Mouse (Mus musculus): ENCODE measurements around the gene Vmn2r96. TPM values are rescaled to one million over a fixed set of nuclear protein-coding genes. Genes with fewer than 3 reads are reported as not detected.
"Not testable (repeated sequence)": the region's sequence is repeated elsewhere in the genome, so short reads cannot be mapped to it uniquely, and the experiment has no call there.

The Vmn2r96 gene
- not detected in 2 replicates for polyA plus RNA-seq (2014; fragmentation: Nextera tagmentation; extraction: Ambion mirVana)

DNA sequence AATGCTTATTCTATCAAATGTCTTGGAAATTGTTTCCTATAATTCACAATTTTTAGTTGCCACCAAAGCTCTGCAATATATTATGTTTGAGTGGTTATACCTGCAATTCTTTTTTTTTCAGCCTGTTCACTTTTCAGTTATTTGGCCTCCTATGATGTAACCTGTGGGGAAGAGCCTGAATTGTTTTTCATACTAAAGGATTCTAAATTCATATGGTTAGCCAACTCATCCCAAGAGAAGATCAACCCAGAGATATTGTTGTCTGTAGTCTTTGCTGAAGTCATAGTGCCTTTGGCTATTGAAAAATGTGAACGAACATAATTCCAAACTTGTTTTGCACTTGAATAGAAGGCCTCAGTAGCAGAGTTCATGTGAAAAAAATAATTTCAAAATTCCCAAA, at the start of gene Vmn2r96:
Vmn2r96 (plus strand) TSS at position 301 of the 400 bp plus-strand sequence.
- H3K27ac ChIP-seq (ENCODE audit: low read depth); DNase-seq (ENCODE audit: low spot score); H3K27me3 ChIP-seq (replicated peaks; ENCODE audit: control insufficient read depth, insufficient read depth, low read length); H3K36me3 ChIP-seq (ENCODE audit: control insufficient read depth, insufficient read depth, low read length); H3K9me3 ChIP-seq (ENCODE audit: control insufficient read depth, low read length); H3K4me3 ChIP-seq (ENCODE audit: low read depth, low read length); H3K9ac ChIP-seq (ENCODE audit: low read length); H3K4me1 ChIP-seq (replicated peaks; ENCODE audit: control insufficient read depth, insufficient read depth, low read length); H3K4me2 ChIP-seq (ENCODE audit: low read length); ATAC-seq (replicated peaks; ENCODE audit: low FRiP score, low TSS enrichment, low read depth): not testable (repeated sequence)
- WGBS, result 78% methylated on average over 1 of the region's 1 CpGs

DNA sequence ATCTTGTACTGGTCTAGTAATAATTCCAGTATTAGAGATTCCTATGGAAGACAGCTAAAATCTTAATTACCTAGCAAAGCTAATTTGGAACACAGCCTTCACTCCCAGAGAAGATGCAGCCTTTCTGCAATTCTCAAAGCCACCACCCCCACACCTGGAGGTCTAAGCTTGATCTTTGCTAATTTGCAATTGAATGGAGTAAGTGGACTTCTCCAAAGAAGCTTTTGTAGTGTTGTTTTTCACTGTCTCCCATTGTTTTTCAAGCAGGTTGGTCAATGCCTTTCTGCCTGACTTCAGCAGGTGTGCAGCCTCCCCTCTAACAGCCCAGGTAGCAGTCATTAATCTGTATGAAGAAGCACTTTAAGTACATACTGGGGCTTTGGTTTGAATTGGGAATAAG, 49.6 kb upstream of the Vmn2r96 start:
- Histone ChIP-seq H3K27ac (ENCODE audit: low read depth) (no peak overlapping the region), H3K27me3 (replicated peaks; ENCODE audit: control insufficient read depth, insufficient read depth, low read length) (no peaks in the 10 kb centered on the region), H3K9ac (ENCODE audit: low read length) (no peak overlapping the region), H3K4me1 (replicated peaks; ENCODE audit: control insufficient read depth, insufficient read depth, low read length) (no peaks in the 10 kb centered on the region), H3K4me3 (ENCODE audit: low read depth, low read length) (no peak overlapping the region), H3K36me3 (ENCODE audit: control insufficient read depth, insufficient read depth, low read length) (no peaks in the 10 kb centered on the region), H3K9me3 (ENCODE audit: control insufficient read depth, low read length) (peaks cover 6% of the 10 kb centered on the region; the same call in 1 of the 2 replicates), H3K4me2 (ENCODE audit: low read length) (no peak overlapping the region)
- no peak for DNase-seq (ENCODE audit: low spot score)
- ATAC-seq (replicated peaks; ENCODE audit: low FRiP score, low TSS enrichment, low read depth), result no peak

GRCm38 (mm10) chr17:18523991-18524390, 49.0 kb upstream of the Vmn2r96 start:
- no peaks in the 10 kb centered on the region for H3K4me1 ChIP-seq (replicated peaks; ENCODE audit: control insufficient read depth, insufficient read depth, low read length)
- no peak for ATAC-seq (replicated peaks; ENCODE audit: low FRiP score, low TSS enrichment, low read depth)
- no peaks in the 10 kb centered on the region for H3K36me3 ChIP-seq (ENCODE audit: control insufficient read depth, insufficient read depth, low read length)
- H3K4me2 ChIP-seq (ENCODE audit: low read length), result no peak overlapping the region
- DNase-seq (ENCODE audit: low spot score), result no peak
- H3K9me3 ChIP-seq (ENCODE audit: control insufficient read depth, low read length), result peaks cover 7% of the 10 kb centered on the region; the same call in 1 of the 2 replicates
- H3K4me3 ChIP-seq (ENCODE audit: low read depth, low read length), result no peak overlapping the region
- no peak overlapping the region for H3K9ac ChIP-seq (ENCODE audit: low read length)
- H3K27ac ChIP-seq (ENCODE audit: low read depth), result no peak overlapping the region
- H3K27me3 ChIP-seq (replicated peaks; ENCODE audit: control insufficient read depth, insufficient read depth, low read length), result no peaks in the 10 kb centered on the region
- 89% methylated on average over 1 of the region's 1 CpGs for WGBS

- H3K27ac ChIP-seq (ENCODE audit: low read depth); H3K4me3 ChIP-seq (ENCODE audit: low read depth, low read length); H3K36me3 ChIP-seq (ENCODE audit: control insufficient read depth, insufficient read depth, low read length); H3K4me2 ChIP-seq (ENCODE audit: low read length); H3K9ac ChIP-seq (ENCODE audit: low read length); H3K4me1 ChIP-seq (replicated peaks; ENCODE audit: control insufficient read depth, insufficient read depth, low read length); H3K9me3 ChIP-seq (ENCODE audit: control insufficient read depth, low read length); ATAC-seq (replicated peaks; ENCODE audit: low FRiP score, low TSS enrichment, low read depth); H3K27me3 ChIP-seq (replicated peaks; ENCODE audit: control insufficient read depth, insufficient read depth, low read length); DNase-seq (ENCODE audit: low spot score): not testable (repeated sequence)
- WGBS, result 91% methylated on average over 31 of the region's 31 CpGs
Measured at GRCm38 (mm10) chr17:18558212-18559158, 14.5 kb upstream of the Vmn2r96 start.

DNA sequence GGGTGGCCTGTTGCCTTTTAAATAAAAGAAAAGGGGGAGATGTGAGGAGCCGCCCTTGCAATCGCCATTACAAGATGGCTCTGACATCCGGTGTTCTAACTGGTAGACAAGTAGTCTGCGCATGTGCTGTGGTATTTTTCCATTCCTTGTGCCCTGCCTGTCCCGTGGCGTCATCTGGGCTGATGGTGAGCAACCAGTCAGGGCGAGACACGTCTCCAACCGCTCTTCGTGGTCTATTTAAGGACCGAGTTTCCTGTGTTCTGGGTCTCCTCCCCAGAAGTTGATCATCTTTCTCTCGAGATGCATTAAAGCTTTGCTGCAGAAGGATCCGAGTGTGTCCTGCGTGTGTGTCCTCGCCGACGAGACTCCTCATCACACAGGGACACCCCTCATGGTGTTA, 6.8 kb upstream of the Vmn2r96 start:
- ATAC-seq (replicated peaks; ENCODE audit: low FRiP score, low TSS enrichment, low read depth); H3K9ac ChIP-seq (ENCODE audit: low read length); H3K9me3 ChIP-seq (ENCODE audit: control insufficient read depth, low read length); H3K4me1 ChIP-seq (replicated peaks; ENCODE audit: control insufficient read depth, insufficient read depth, low read length); H3K27me3 ChIP-seq (replicated peaks; ENCODE audit: control insufficient read depth, insufficient read depth, low read length); DNase-seq (ENCODE audit: low spot score); H3K27ac ChIP-seq (ENCODE audit: low read depth); H3K36me3 ChIP-seq (ENCODE audit: control insufficient read depth, insufficient read depth, low read length); H3K4me2 ChIP-seq (ENCODE audit: low read length); H3K4me3 ChIP-seq (ENCODE audit: low read depth, low read length): not testable (repeated sequence)
- 92% methylated on average over 17 of the region's 17 CpGs for WGBS

DNA sequence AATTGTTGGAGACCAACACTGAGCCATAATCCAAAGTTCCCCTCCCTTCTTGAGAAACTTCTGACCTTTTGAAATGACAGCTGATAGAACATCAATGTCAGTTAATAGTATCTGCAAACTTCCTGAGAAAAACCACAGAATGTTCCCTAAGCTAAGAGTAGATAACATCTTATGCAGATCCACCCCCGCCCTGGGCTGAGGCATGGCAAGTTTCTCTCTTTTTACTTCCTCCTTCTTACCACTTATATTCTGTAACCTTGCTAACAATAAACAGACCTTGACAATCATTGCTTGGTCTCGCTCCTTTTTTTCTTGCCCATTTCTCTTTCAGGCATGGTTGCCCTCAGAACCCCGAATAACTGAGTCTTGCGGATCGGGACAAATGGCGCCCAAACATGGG, 42.2 kb downstream of the Vmn2r96 start:
- ATAC-seq (replicated peaks; ENCODE audit: low FRiP score, low TSS enrichment, low read depth); H3K9ac ChIP-seq (ENCODE audit: low read length); H3K9me3 ChIP-seq (ENCODE audit: control insufficient read depth, low read length); H3K27ac ChIP-seq (ENCODE audit: low read depth); H3K27me3 ChIP-seq (replicated peaks; ENCODE audit: control insufficient read depth, insufficient read depth, low read length); H3K4me3 ChIP-seq (ENCODE audit: low read depth, low read length); H3K36me3 ChIP-seq (ENCODE audit: control insufficient read depth, insufficient read depth, low read length); H3K4me2 ChIP-seq (ENCODE audit: low read length); DNase-seq (ENCODE audit: low spot score); H3K4me1 ChIP-seq (replicated peaks; ENCODE audit: control insufficient read depth, insufficient read depth, low read length): not testable (repeated sequence)
- 87% methylated on average over 6 of the region's 6 CpGs for WGBS

DNA sequence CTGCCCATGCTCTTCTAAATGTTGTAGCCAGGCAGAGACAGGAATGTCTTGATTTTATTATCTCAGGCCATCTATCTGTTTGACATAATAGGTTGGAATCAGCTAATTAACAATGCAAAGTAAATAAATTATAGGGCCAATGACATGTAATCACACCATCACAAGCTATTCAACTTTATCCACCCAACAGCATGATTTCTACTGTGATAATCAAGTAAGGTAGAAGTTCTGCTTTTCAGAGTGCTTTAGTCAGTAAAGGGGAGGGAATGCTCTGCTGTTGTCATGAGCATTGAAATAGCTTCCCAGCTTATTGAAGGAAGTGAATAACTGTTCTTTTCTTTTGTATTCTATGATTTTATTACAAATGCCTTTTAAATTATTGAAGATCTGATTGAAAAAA, 53.6 kb downstream of the Vmn2r96 start:
- Histone ChIP-seq H3K9me3 (ENCODE audit: control insufficient read depth, low read length) (peaks cover 4% of the 10 kb centered on the region; the same call in 1 of the 2 replicates), H3K4me1 (replicated peaks; ENCODE audit: control insufficient read depth, insufficient read depth, low read length) (no peaks in the 10 kb centered on the region), H3K9ac (ENCODE audit: low read length) (no peak overlapping the region), H3K27me3 (replicated peaks; ENCODE audit: control insufficient read depth, insufficient read depth, low read length) (no peaks in the 10 kb centered on the region), H3K27ac (ENCODE audit: low read depth) (no peak overlapping the region), H3K4me2 (ENCODE audit: low read length) (no peak overlapping the region), H3K36me3 (ENCODE audit: control insufficient read depth, insufficient read depth, low read length) (no peaks in the 10 kb centered on the region), H3K4me3 (ENCODE audit: low read depth, low read length) (no peak overlapping the region)
- ATAC-seq (replicated peaks; ENCODE audit: low FRiP score, low TSS enrichment, low read depth), result no peak
- no peak for DNase-seq (ENCODE audit: low spot score)
